Mouse (Mus musculus) limb, embryonic 11.5 days (tissue): ENCODE results near the gene Arhgap10. TPM values are rescaled to one million over a fixed set of nuclear protein-coding genes. Genes with fewer than 3 reads are reported as not detected.
A peak's percentile ranks its signal among the peaks of the same experiment; 100 is the strongest.

Experiments used
- ATAC-seq: fragments of 200-750 bp; cut with Nextera tagmentation; 2 replicates; pipeline ENCODE4 v1.8.0; 2017; ENCODE audit warnings: low read depth; ENCODE audit not compliant: insufficient number of reproducible peaks, low FRiP score, low TSS enrichment
- DNase-seq: peaks from one replicate; pipeline ENCODE4 v3.0.0-alpha.2; 2015; ENCODE audit warnings: low spot score
- H3K27ac ChIP-seq: fragments of 300-500 bp; sonication (generic); replicated peaks from 2 replicates; pipeline ENCODE4 v1.5.1; 2014; ENCODE audit warnings: low read depth, mild to moderate bottlenecking, low read length
- H3K27me3 ChIP-seq: fragments of 300-500 bp; sonication (generic); 2 replicates; pipeline ENCODE4 v1.6.1; 2014; ENCODE audit warnings: mild to moderate bottlenecking, low read length, mixed read lengths; ENCODE audit not compliant: control insufficient read depth, insufficient read depth
- H3K36me3 ChIP-seq: fragments of 300-500 bp; sonication (generic); 2 replicates; pipeline ENCODE4 v1.6.1; 2014; ENCODE audit warnings: mild to moderate bottlenecking, low read length, moderate library complexity, mixed read lengths; ENCODE audit not compliant: control insufficient read depth, insufficient read depth
- H3K4me1 ChIP-seq: fragments of 300-500 bp; sonication (generic); 2 replicates; pipeline ENCODE4 v1.6.1; 2014; ENCODE audit warnings: low read length, mixed read lengths; ENCODE audit not compliant: control insufficient read depth, insufficient read depth
- H3K4me2 ChIP-seq: fragments of 300-500 bp; sonication (generic); 2 replicates; pipeline ENCODE4 v1.6.1; 2014; ENCODE audit warnings: low read depth, mild to moderate bottlenecking, moderate library complexity; ENCODE audit not compliant: severe bottlenecking
- H3K4me3 ChIP-seq: fragments of 300-500 bp; sonication (generic); 2 replicates; pipeline ENCODE4 v1.5.1; 2014; ENCODE audit warnings: low read depth, low read length
- H3K9ac ChIP-seq: fragments of 300-500 bp; sonication (generic); 2 replicates; pipeline ENCODE4 v1.6.1; 2014; ENCODE audit warnings: mild to moderate bottlenecking, low read length
- H3K9me3 ChIP-seq: fragments of 300-500 bp; sonication (generic); 2 replicates; pipeline ENCODE4 v1.6.1; 2016; ENCODE audit warnings: low read length; ENCODE audit not compliant: control insufficient read depth
- WGBS: fragments of 180-500 bp; shearing (Covaris S2); extraction: QIAGEN DNeasy Blood & Tissue Kit; methylation state at CpG from one replicate; pipeline ENCODE4 v1.1.7; 2014; 5-methylcytosine and 5-hydroxymethylcytosine counted together
- polyA plus RNA-seq: library from polyadenylated mRNA; unstranded; fragments of >200 nt; fragmentation: Nextera tagmentation; extraction: Ambion mirVana; gene quantifications from 2 replicates; pipeline ENCODE4 v1.2.1, GENCODE M21; 2014

Arhgap10 gene
- polyA plus RNA-seq, 1 experiment from 2014 or later, result 37.4 TPM

DNA sequence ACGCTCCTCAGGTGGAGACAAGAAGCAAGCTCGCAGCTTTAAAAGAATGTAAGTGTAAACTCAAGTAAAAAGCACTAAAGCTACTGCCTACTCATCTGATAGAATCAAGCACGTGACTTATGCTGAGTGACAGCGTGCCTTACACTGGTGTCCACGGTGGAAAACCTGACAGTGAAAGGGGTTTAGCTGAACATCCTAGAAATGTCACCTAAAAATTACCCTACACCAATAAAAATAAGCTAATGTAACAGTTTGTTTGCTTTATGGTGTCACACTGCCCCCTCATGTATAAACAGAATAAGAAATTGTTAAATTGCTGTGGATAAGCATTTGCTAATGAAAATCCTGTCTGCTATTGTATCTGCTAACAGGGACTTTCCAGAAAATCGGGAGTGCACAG lies 206.0 kb downstream of the Arhgap10 start:
- DNase-seq, result peak; percentile 19
- Histone ChIP-seq H3K36me3 (peaks cover 2% of the 10 kb centered on the region; the same call in 1 of the 2 replicates), H3K4me1 (no peaks in the 10 kb centered on the region)

DNA sequence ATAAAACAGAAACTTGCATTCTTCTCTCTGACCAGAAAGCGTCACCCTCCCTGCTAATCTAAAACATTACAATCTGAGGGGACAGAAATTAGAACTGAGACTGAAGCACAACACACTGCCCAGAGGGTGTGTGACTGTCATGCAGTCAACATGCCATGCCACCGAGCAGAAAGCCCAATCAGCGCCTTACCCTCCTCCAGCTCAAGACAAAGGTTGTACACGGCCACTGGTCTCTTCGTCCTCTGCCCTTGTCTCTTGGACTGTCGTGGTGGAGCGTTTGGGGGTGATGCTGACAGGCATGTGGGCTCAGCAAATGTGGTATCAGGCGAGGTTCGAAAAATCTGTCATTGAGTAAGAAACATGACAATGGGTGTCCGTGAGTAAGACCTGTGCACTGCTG lies 207.2 kb downstream of the Arhgap10 start:
- no peak overlapping the region for H3K4me3 ChIP-seq
- H3K4me1 ChIP-seq, result no peaks in the 10 kb centered on the region
- DNase-seq (peak; percentile 14), ATAC-seq (no peak)
- H3K9me3 ChIP-seq, result no peaks in the 10 kb centered on the region
- WGBS, result 90% methylated on average over 10 of the region's 10 CpGs
- no peak overlapping the region for H3K9ac ChIP-seq
- no peak overlapping the region for H3K27ac ChIP-seq
- H3K4me2 ChIP-seq, result no peak overlapping the region
- H3K27me3 ChIP-seq, result no peaks in the 10 kb centered on the region
- H3K36me3 ChIP-seq, result peaks cover 2% of the 10 kb centered on the region; the same call in 1 of the 2 replicates

More for the DNA sequence above, 206.0 kb downstream of the Arhgap10 start:
- Histone ChIP-seq H3K27ac (no peak overlapping the region), H3K4me2 (no peak overlapping the region), H3K4me3 (no peak overlapping the region), H3K9ac (no peak overlapping the region), H3K9me3 (no peaks in the 10 kb centered on the region), H3K27me3 (no peaks in the 10 kb centered on the region)
- ATAC-seq, result no peak
- WGBS, result 94% methylated on average over 6 of the region's 6 CpGs

GRCm38 (mm10) chr8:77310026-77310425 lies 207.7 kb downstream of the Arhgap10 start:
- 80% methylated on average over 8 of the region's 8 CpGs for WGBS
- H3K27me3 ChIP-seq, result no peaks in the 10 kb centered on the region
- H3K4me3 ChIP-seq, result no peak overlapping the region
- no peaks in the 10 kb centered on the region for H3K4me1 ChIP-seq
- H3K9me3 ChIP-seq, result no peaks in the 10 kb centered on the region
- no peak overlapping the region for H3K4me2 ChIP-seq
- H3K27ac ChIP-seq, result no peak overlapping the region
- DNase-seq (peak; percentile 17), ATAC-seq (0 out of 2 replicates have a peak, but pooled peaks have one; percentile 44)
- peaks cover 2% of the 10 kb centered on the region; the same call in 1 of the 2 replicates for H3K36me3 ChIP-seq
- no peak overlapping the region for H3K9ac ChIP-seq

DNA sequence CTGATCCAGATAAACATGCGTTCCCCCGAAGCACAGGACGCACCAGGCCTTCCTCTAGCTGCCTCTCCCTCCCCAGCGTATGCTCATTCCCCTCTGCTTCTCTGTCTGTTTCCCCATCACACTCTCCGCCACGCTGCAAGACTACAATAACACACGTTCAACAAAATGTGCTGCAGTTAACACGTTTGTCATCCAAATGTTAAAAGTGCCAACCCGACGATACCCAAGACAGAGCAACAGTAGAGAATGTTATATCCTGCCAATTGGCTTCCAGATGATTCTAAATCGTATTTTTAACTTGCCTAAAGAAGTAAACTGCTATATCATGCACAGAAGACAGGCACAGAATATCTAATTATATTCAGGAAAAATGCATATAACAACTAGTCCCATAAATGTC lies 223.2 kb downstream of the Arhgap10 start:
- H3K4me2 ChIP-seq, result no peak overlapping the region
- no peak overlapping the region for H3K4me3 ChIP-seq
- 89% methylated on average over 11 of the region's 11 CpGs for WGBS
- no peak for DNase-seq
- H3K27me3 ChIP-seq, result no peaks in the 10 kb centered on the region
- no peak overlapping the region for H3K27ac ChIP-seq
- no peaks in the 10 kb centered on the region for H3K36me3 ChIP-seq
- H3K4me1 ChIP-seq, result no peaks in the 10 kb centered on the region
- ATAC-seq, result no peak
- no peaks in the 10 kb centered on the region for H3K9me3 ChIP-seq
- no peak overlapping the region for H3K9ac ChIP-seq

DNA sequence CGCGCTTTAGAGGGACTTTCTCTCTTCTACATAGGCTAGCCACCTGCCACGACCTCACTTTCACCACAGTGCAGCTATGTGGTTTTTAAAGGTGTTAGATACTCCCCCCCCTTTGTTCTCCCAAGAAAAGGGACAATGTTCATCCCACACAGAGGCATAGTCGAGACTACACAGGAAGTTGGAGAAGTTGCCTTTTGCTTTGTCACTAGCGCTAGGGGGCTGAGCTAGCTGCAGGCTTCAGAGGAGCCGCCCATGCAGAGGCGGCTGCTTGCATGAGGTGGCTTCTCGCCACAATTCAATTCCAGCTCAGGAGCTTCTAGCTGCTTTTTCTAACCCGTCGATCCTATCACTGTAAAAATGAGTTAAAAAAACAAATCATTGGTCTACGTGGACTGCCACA lies 225.1 kb downstream of the Arhgap10 start:
- Histone ChIP-seq H3K27me3 (no peaks in the 10 kb centered on the region), H3K4me3 (no peak overlapping the region), H3K9ac (no peak overlapping the region), H3K4me1 (no peaks in the 10 kb centered on the region), H3K9me3 (no peaks in the 10 kb centered on the region), H3K36me3 (no peaks in the 10 kb centered on the region), H3K4me2 (no peak overlapping the region), H3K27ac (no peak overlapping the region)
- WGBS, result 82% methylated on average over 11 of the region's 11 CpGs
- peak; percentile 13 for DNase-seq
- no peak for ATAC-seq

- Histone ChIP-seq H3K27ac (no peak overlapping the region), H3K9me3 (no peaks in the 10 kb centered on the region), H3K36me3 (no peaks in the 10 kb centered on the region), H3K4me3 (no peak overlapping the region), H3K9ac (no peak overlapping the region), H3K4me2 (no peak overlapping the region), H3K4me1 (no peaks in the 10 kb centered on the region), H3K27me3 (no peaks in the 10 kb centered on the region)
- 88% methylated on average over 4 of the region's 4 CpGs for WGBS
- ATAC-seq (no peak), DNase-seq (peak; percentile 7)
Measured at GRCm38 (mm10) chr8:77292120-77292519, 225.6 kb downstream of the Arhgap10 start.

- H3K27ac ChIP-seq, result no peak overlapping the region
- WGBS, result 86% methylated on average over 12 of the region's 12 CpGs
- no peaks in the 10 kb centered on the region for H3K9me3 ChIP-seq
- DNase-seq (peak; percentile 16), ATAC-seq (no peak)
- no peak overlapping the region for H3K9ac ChIP-seq
- no peaks in the 10 kb centered on the region for H3K27me3 ChIP-seq
- no peak overlapping the region for H3K4me3 ChIP-seq
- H3K4me2 ChIP-seq, result no peak overlapping the region
- H3K4me1 ChIP-seq, result no peaks in the 10 kb centered on the region
- H3K36me3 ChIP-seq, result no peaks in the 10 kb centered on the region
Measured at GRCm38 (mm10) chr8:77288492-77288891, 229.3 kb downstream of the Arhgap10 start.

DNA sequence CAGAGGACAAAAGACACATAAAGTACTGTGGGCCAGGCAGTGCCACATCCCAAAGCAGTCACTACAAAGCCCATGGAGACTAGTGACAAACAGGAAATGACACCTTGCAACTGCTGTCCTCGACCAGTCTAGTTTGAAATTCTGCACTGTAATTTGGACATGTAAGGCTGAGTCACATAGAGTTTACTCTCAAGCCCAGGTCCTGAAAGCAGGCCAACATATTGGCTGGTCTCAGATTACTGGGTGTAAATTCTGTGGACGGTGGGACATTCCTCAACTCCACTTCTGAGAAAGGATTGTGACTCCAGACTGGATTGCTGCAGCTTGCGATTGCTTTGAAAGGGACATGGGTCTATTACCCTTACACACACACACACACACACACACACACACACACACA lies 229.7 kb downstream of the Arhgap10 start:
- H3K4me1 ChIP-seq, result no peaks in the 10 kb centered on the region
- peak; percentile 19 for DNase-seq
- no peaks in the 10 kb centered on the region for H3K9me3 ChIP-seq
- no peaks in the 10 kb centered on the region for H3K27me3 ChIP-seq
- WGBS, result 49% methylated on average over 3 of the region's 3 CpGs
- no peak overlapping the region for H3K9ac ChIP-seq
- H3K27ac ChIP-seq, result no peak overlapping the region
- ATAC-seq, result no peak
- H3K4me2 ChIP-seq, result no peak overlapping the region
- no peaks in the 10 kb centered on the region for H3K36me3 ChIP-seq
- H3K4me3 ChIP-seq, result no peak overlapping the region

- 88% methylated on average over 3 of the region's 3 CpGs for WGBS
- Histone ChIP-seq H3K27me3 (no peaks in the 10 kb centered on the region), H3K9ac (no peak overlapping the region), H3K4me3 (no peak overlapping the region), H3K9me3 (no peaks in the 10 kb centered on the region), H3K4me2 (no peak overlapping the region), H3K4me1 (no peaks in the 10 kb centered on the region), H3K27ac (no peak overlapping the region), H3K36me3 (no peaks in the 10 kb centered on the region)
- ATAC-seq (no peak), DNase-seq (no peak)
Measured at GRCm38 (mm10) chr8:77284473-77284872, 233.3 kb downstream of the Arhgap10 start.
